Mouse (Mus musculus) hindbrain, embryonic 14.5 days (tissue): ENCODE results near the gene Sfmbt1. TPM values are rescaled to one million over a fixed set of nuclear protein-coding genes. Genes with fewer than 3 reads are reported as not detected.

Experiments used
- ATAC-seq: fragments of 200-750 bp; cut with Nextera tagmentation; 2 replicates; pipeline ENCODE4 v1.8.0; 2017; ENCODE audit warnings: moderate number of reproducible peaks, mild to moderate bottlenecking, moderate TSS enrichment, moderate library complexity; ENCODE audit not compliant: low FRiP score
- DNase-seq: peaks from one replicate; pipeline ENCODE4 v3.0.0-alpha.2; 2015; ENCODE audit warnings: low spot score
- H3K27ac ChIP-seq: fragments of 300-500 bp; sonication (generic); 2 replicates; pipeline ENCODE4 v1.5.1; 2014; ENCODE audit warnings: mild to moderate bottlenecking, moderate library complexity
- H3K27me3 ChIP-seq: fragments of 300-500 bp; sonication (generic); 2 replicates; pipeline ENCODE4 v1.6.1; 2014; ENCODE audit warnings: mild to moderate bottlenecking, low read length, mixed read lengths; ENCODE audit not compliant: control insufficient read depth, insufficient read depth
- H3K36me3 ChIP-seq: fragments of 300-500 bp; sonication (generic); replicated peaks from 2 replicates; pipeline ENCODE4 v1.6.1; 2014; ENCODE audit not compliant: control insufficient read depth, insufficient read depth
- H3K4me1 ChIP-seq: fragments of 300-500 bp; sonication (generic); replicated peaks from 2 replicates; pipeline ENCODE4 v1.6.1; 2014; ENCODE audit warnings: antibody characterized with exemption, low read length, mixed read lengths; ENCODE audit not compliant: control insufficient read depth, insufficient read depth
- H3K4me2 ChIP-seq: fragments of 300-500 bp; sonication (generic); replicated peaks from 2 replicates; pipeline ENCODE4 v1.6.1; 2014; ENCODE audit warnings: mild to moderate bottlenecking, moderate library complexity
- H3K4me3 ChIP-seq: fragments of 300-500 bp; sonication (generic); replicated peaks from 2 replicates; pipeline ENCODE4 v1.5.1; 2014; ENCODE audit warnings: mild to moderate bottlenecking, low read length
- H3K9ac ChIP-seq: fragments of 300-500 bp; sonication (generic); 2 replicates; pipeline ENCODE4 v1.6.1; 2014
- H3K9me3 ChIP-seq: fragments of 300-500 bp; sonication (generic); 2 replicates; pipeline ENCODE4 v1.6.1; 2016; ENCODE audit warnings: low read length; ENCODE audit not compliant: control insufficient read depth
- WGBS: fragments of 180-500 bp; shearing (Covaris S2); extraction: QIAGEN DNeasy Blood & Tissue Kit; methylation state at CpG from one replicate; pipeline ENCODE4 v1.1.7; 2014; 5-methylcytosine and 5-hydroxymethylcytosine counted together
- polyA plus RNA-seq: library from polyadenylated mRNA; unstranded; fragments of >200 nt; fragmentation: Nextera tagmentation; extraction: Ambion mirVana; gene quantifications from 2 replicates; pipeline ENCODE4 v1.2.1, GENCODE M21; 2014

Gene Sfmbt1
- polyA plus RNA-seq, 1 experiment from 2014 or later = 20.0 TPM

GRCm38 (mm10) chr14:30692439-30692838 is 22.2 kb upstream of the Sfmbt1 start:
- 90% methylated on average over 6 of the region's 6 CpGs for WGBS
- no peak for ATAC-seq
- no peak overlapping the region for H3K9ac ChIP-seq

GRCm38 (mm10) chr14:30694786-30695185 is 19.9 kb upstream of the Sfmbt1 start:
- no peak overlapping the region for H3K4me2 ChIP-seq
- H3K27ac ChIP-seq = no peak overlapping the region
- no peak overlapping the region for H3K9ac ChIP-seq
- WGBS = 98% methylated on average over 2 of the region's 2 CpGs
- no peak overlapping the region for H3K4me3 ChIP-seq
- H3K36me3 ChIP-seq = peaks cover 10% of the 10 kb centered on the region
- H3K4me1 ChIP-seq = peaks cover 14% of the 10 kb centered on the region; the same call in 1 of the 2 replicates
- H3K9me3 ChIP-seq = no peaks in the 10 kb centered on the region
- ATAC-seq = no peak
- DNase-seq = no peak
- no peaks in the 10 kb centered on the region for H3K27me3 ChIP-seq

More at GRCm38 (mm10) chr14:30692439-30692838, 22.2 kb upstream of the Sfmbt1 start:
- no peak for DNase-seq
- Histone ChIP-seq H3K4me2 (no peak overlapping the region), H3K4me1 (0 out of 2 replicates have a peak, but pooled peaks cover 7% of the 10 kb centered on the region), H3K27me3 (no peaks in the 10 kb centered on the region), H3K4me3 (no peak overlapping the region), H3K9me3 (no peaks in the 10 kb centered on the region), H3K27ac (no peak overlapping the region), H3K36me3 (peaks cover 14% of the 10 kb centered on the region)

- Histone ChIP-seq H3K27ac (no peak overlapping the region), H3K4me1 (peaks cover 14% of the 10 kb centered on the region; the same call in 1 of the 2 replicates), H3K9ac (no peak overlapping the region), H3K27me3 (no peaks in the 10 kb centered on the region), H3K4me3 (no peak overlapping the region), H3K36me3 (peaks cover 2% of the 10 kb centered on the region), H3K4me2 (no peak overlapping the region), H3K9me3 (no peaks in the 10 kb centered on the region)
- ATAC-seq (no peak), DNase-seq (peak; percentile 70)
- WGBS = 46% methylated on average over 4 of the region's 4 CpGs
These were observed 19.0 kb upstream of the Sfmbt1 start for GRCm38 (mm10) chr14:30695609-30696008.

GRCm38 (mm10) chr14:30697407-30698052 is 17.1 kb upstream of the Sfmbt1 start:
- no peak overlapping the region for H3K4me3 ChIP-seq
- H3K36me3 ChIP-seq = no peaks in the 10 kb centered on the region
- DNase-seq = peak; percentile 58
- ATAC-seq = peak; percentile 71
- H3K4me1 ChIP-seq = peaks cover 14% of the 10 kb centered on the region; the same call in 1 of the 2 replicates
- no peak overlapping the region for H3K9ac ChIP-seq
- no peak overlapping the region for H3K4me2 ChIP-seq
- 69% methylated on average over 15 of the region's 15 CpGs for WGBS
- no peaks in the 10 kb centered on the region for H3K9me3 ChIP-seq
- no peaks in the 10 kb centered on the region for H3K27me3 ChIP-seq
- H3K27ac ChIP-seq = peak overlapping the region; percentile 38

GRCm38 (mm10) chr14:30699656-30700055 is 15.0 kb upstream of the Sfmbt1 start:
- Histone ChIP-seq H3K9me3 (no peaks in the 10 kb centered on the region), H3K36me3 (no peaks in the 10 kb centered on the region), H3K27me3 (no peaks in the 10 kb centered on the region), H3K9ac (no peak overlapping the region), H3K4me1 (peaks cover 14% of the 10 kb centered on the region; the same call in 1 of the 2 replicates), H3K4me3 (no peak overlapping the region), H3K4me2 (no peak overlapping the region), H3K27ac (no peak overlapping the region)
- ATAC-seq = no peak
- DNase-seq = peak; percentile 40
- WGBS = 42% methylated on average over 8 of the region's 8 CpGs

GRCm38 (mm10) chr14:30702512-30702911 is 12.1 kb upstream of the Sfmbt1 start:
- Histone ChIP-seq H3K27ac (no peak overlapping the region), H3K4me2 (no peak overlapping the region), H3K4me3 (no peak overlapping the region), H3K4me1 (peaks cover 6% of the 10 kb centered on the region; the same call in 1 of the 2 replicates), H3K27me3 (no peaks in the 10 kb centered on the region), H3K9ac (no peak overlapping the region), H3K36me3 (no peaks in the 10 kb centered on the region), H3K9me3 (no peaks in the 10 kb centered on the region)
- ATAC-seq = no peak
- no peak for DNase-seq
- WGBS = 52% methylated on average over 5 of the region's 5 CpGs

- no peaks in the 10 kb centered on the region for H3K36me3 ChIP-seq
- H3K9ac ChIP-seq = no peak overlapping the region
- 0 out of 2 replicates have a peak, but pooled peaks cover under 1% of the 10 kb centered on the region for H3K4me1 ChIP-seq
- H3K27me3 ChIP-seq = no peaks in the 10 kb centered on the region
- DNase-seq = no peak
- no peak overlapping the region for H3K4me3 ChIP-seq
- H3K4me2 ChIP-seq = no peak overlapping the region
- 82% methylated on average over 5 of the region's 5 CpGs for WGBS
- no peaks in the 10 kb centered on the region for H3K9me3 ChIP-seq
- no peak overlapping the region for H3K27ac ChIP-seq
- ATAC-seq = no peak
These were observed 11.6 kb upstream of the Sfmbt1 start for GRCm38 (mm10) chr14:30703079-30703478.

- H3K9me3 ChIP-seq = no peaks in the 10 kb centered on the region
- H3K27ac ChIP-seq = no peak overlapping the region
- WGBS = 86% methylated on average over 8 of the region's 8 CpGs
- H3K4me2 ChIP-seq = no peak overlapping the region
- ATAC-seq (no peak), DNase-seq (no peak)
- no peak overlapping the region for H3K9ac ChIP-seq
- H3K4me3 ChIP-seq = no peak overlapping the region
- H3K36me3 ChIP-seq = no peaks in the 10 kb centered on the region
- no peaks in the 10 kb centered on the region for H3K4me1 ChIP-seq
- H3K27me3 ChIP-seq = no peaks in the 10 kb centered on the region
These were observed 10.4 kb upstream of the Sfmbt1 start for GRCm38 (mm10) chr14:30704098-30704855.

GRCm38 (mm10) chr14:30711892-30712291 is 2.8 kb upstream of the Sfmbt1 start:
- H3K4me1 ChIP-seq = peaks cover under 1% of the 10 kb centered on the region; the same call in 1 of the 2 replicates
- no peaks in the 10 kb centered on the region for H3K9me3 ChIP-seq
- no peak overlapping the region for H3K27ac ChIP-seq
- no peak overlapping the region for H3K4me3 ChIP-seq
- ATAC-seq (no peak), DNase-seq (no peak)
- no peak overlapping the region for H3K4me2 ChIP-seq
- 93% methylated on average over 2 of the region's 2 CpGs for WGBS
- H3K9ac ChIP-seq = no peak overlapping the region
- H3K27me3 ChIP-seq = no peaks in the 10 kb centered on the region
- no peaks in the 10 kb centered on the region for H3K36me3 ChIP-seq
